Mouse (Mus musculus): ENCODE results near the gene Ankrd54. TPM values are rescaled to one million over a fixed set of nuclear protein-coding genes. Genes with fewer than 3 reads are reported as not detected.

Ankrd54 gene
- polyA plus RNA-seq, 1 experiment from 2014 or later: 42.6 TPM

GRCm38 (mm10) chr15:79042721-79043491 is 19.8 kb downstream of the Ankrd54 start:
- H3K36me3 ChIP-seq (ENCODE audit: insufficient read depth, low read length): no peaks in the 10 kb centered on the region
- peak; percentile 44 for DNase-seq (ENCODE audit: low spot score)
- peak; percentile 14; the same call in 1 of the 2 replicates for TF ChIP-seq CTCF (IDR thresholded peaks at IDR 0.05; ENCODE audit: low read depth)
- H3K9ac ChIP-seq (ENCODE audit: low read depth, low read length): peak overlapping the region; percentile 59
- peak overlapping the region; percentile 51 for H3K4me3 ChIP-seq (replicated peaks; ENCODE audit: low read depth, low read length)
- H3K9me3 ChIP-seq (replicated peaks; ENCODE audit: low read length): no peaks in the 10 kb centered on the region
- ATAC-seq (replicated peaks; ENCODE audit: low FRiP score, low read depth): no peak
- H3K27ac ChIP-seq: no peak overlapping the region
- peak overlapping the region; percentile 94 for H3K4me2 ChIP-seq (ENCODE audit: low read length)
- H3K4me1 ChIP-seq (replicated peaks; ENCODE audit: insufficient read depth, low read length): peaks cover 30% of the 10 kb centered on the region; the same call in 1 of the 2 replicates
- peaks cover 12% of the 10 kb centered on the region for H3K27me3 ChIP-seq (ENCODE audit: insufficient read depth, low read length)
- 1% methylated on average over 104 of the region's 105 CpGs for WGBS

GRCm38 (mm10) chr15:79041585-79041984 is 21.1 kb downstream of the Ankrd54 start, which contains the start of gene Galr3:
TSS of gene Galr3 (plus strand) at chr15:79041885.
- peak within 1 kb of the TSS; percentile 94 for H3K4me2 ChIP-seq (ENCODE audit: low read length)
- ATAC-seq (replicated peaks; ENCODE audit: low FRiP score, low read depth): no peak
- no peaks in the 10 kb centered on the region for H3K9me3 ChIP-seq (replicated peaks; ENCODE audit: low read length)
- TF ChIP-seq CTCF (IDR thresholded peaks at IDR 0.05; ENCODE audit: low read depth): no peak
- DNase-seq (ENCODE audit: low spot score): no peak
- peak within 1 kb of the TSS; percentile 59 for H3K9ac ChIP-seq (ENCODE audit: low read depth, low read length)
- H3K4me3 ChIP-seq (replicated peaks; ENCODE audit: low read depth, low read length): peak within 1 kb of the TSS; percentile 51
- peaks cover 6% of the 10 kb centered on the region; the same call in 1 of the 2 replicates for H3K36me3 ChIP-seq (ENCODE audit: insufficient read depth, low read length)
- peaks cover 30% of the 10 kb centered on the region; the same call in 1 of the 2 replicates for H3K4me1 ChIP-seq (replicated peaks; ENCODE audit: insufficient read depth, low read length)
- H3K27ac ChIP-seq: no peak within 1 kb of the TSS
- peaks cover 12% of the 10 kb centered on the region for H3K27me3 ChIP-seq (ENCODE audit: insufficient read depth, low read length)
- WGBS: 65% methylated on average over 6 of the region's 6 CpGs

- ATAC-seq (replicated peaks; ENCODE audit: low FRiP score, low read depth) (no peak), DNase-seq (ENCODE audit: low spot score) (peak; percentile 48)
- peaks cover 30% of the 10 kb centered on the region; the same call in 1 of the 2 replicates for H3K4me1 ChIP-seq (replicated peaks; ENCODE audit: insufficient read depth, low read length)
- TF ChIP-seq CTCF (IDR thresholded peaks at IDR 0.05; ENCODE audit: low read depth): no peak
- H3K9ac ChIP-seq (ENCODE audit: low read depth, low read length): 0 out of 2 replicates have a peak overlapping the region, but pooled peaks have one; percentile 36
- H3K36me3 ChIP-seq (ENCODE audit: insufficient read depth, low read length): peaks cover 11% of the 10 kb centered on the region; the same call in 1 of the 2 replicates
- peaks cover 12% of the 10 kb centered on the region for H3K27me3 ChIP-seq (ENCODE audit: insufficient read depth, low read length)
- 17% methylated on average over 24 of the region's 24 CpGs for WGBS
- H3K4me3 ChIP-seq (replicated peaks; ENCODE audit: low read depth, low read length): peak overlapping the region; percentile 22
- no peaks in the 10 kb centered on the region for H3K9me3 ChIP-seq (replicated peaks; ENCODE audit: low read length)
- H3K27ac ChIP-seq: no peak overlapping the region
- H3K4me2 ChIP-seq (ENCODE audit: low read length): peak overlapping the region; percentile 59
Measured at GRCm38 (mm10) chr15:79040501-79041416, 21.9 kb downstream of the Ankrd54 start.

- H3K9ac ChIP-seq (ENCODE audit: low read depth, low read length): no peak overlapping the region
- WGBS: 17% methylated on average over 7 of the region's 7 CpGs
- peak; percentile 81 for ATAC-seq (replicated peaks; ENCODE audit: low FRiP score, low read depth)
Measured at GRCm38 (mm10) chr15:79038853-79039252, 23.8 kb downstream of the Ankrd54 start.

GRCm38 (mm10) chr15:79038331-79038730 is 24.4 kb downstream of the Ankrd54 start:
- peaks cover 11% of the 10 kb centered on the region; the same call in 1 of the 2 replicates for H3K36me3 ChIP-seq (ENCODE audit: insufficient read depth, low read length)
- no peak for DNase-seq (ENCODE audit: low spot score)
- no peak overlapping the region for H3K9ac ChIP-seq (ENCODE audit: low read depth, low read length)
- H3K4me3 ChIP-seq (replicated peaks; ENCODE audit: low read depth, low read length): no peak overlapping the region
- no peaks in the 10 kb centered on the region for H3K9me3 ChIP-seq (replicated peaks; ENCODE audit: low read length)
- H3K4me1 ChIP-seq (replicated peaks; ENCODE audit: insufficient read depth, low read length): peaks cover 23% of the 10 kb centered on the region; the same call in 1 of the 2 replicates
- ATAC-seq (replicated peaks; ENCODE audit: low FRiP score, low read depth): no peak
- peaks cover 12% of the 10 kb centered on the region for H3K27me3 ChIP-seq (ENCODE audit: insufficient read depth, low read length)
- TF ChIP-seq CTCF (IDR thresholded peaks at IDR 0.05; ENCODE audit: low read depth): no peak
- 77% methylated on average over 10 of the region's 10 CpGs for WGBS
- H3K4me2 ChIP-seq (ENCODE audit: low read length): no peak overlapping the region
- H3K27ac ChIP-seq: no peak overlapping the region

More at GRCm38 (mm10) chr15:79038853-79039252, 23.8 kb downstream of the Ankrd54 start:
- no peak overlapping the region for H3K4me2 ChIP-seq (ENCODE audit: low read length)
- H3K4me1 ChIP-seq (replicated peaks; ENCODE audit: insufficient read depth, low read length): peaks cover 24% of the 10 kb centered on the region; the same call in 1 of the 2 replicates
- H3K27me3 ChIP-seq (ENCODE audit: insufficient read depth, low read length): peaks cover 12% of the 10 kb centered on the region
- H3K9me3 ChIP-seq (replicated peaks; ENCODE audit: low read length): no peaks in the 10 kb centered on the region
- peak; percentile 93 for DNase-seq (ENCODE audit: low spot score)
- no peak overlapping the region for H3K27ac ChIP-seq
- TF ChIP-seq CTCF (IDR thresholded peaks at IDR 0.05; ENCODE audit: low read depth): peak; percentile 97
- peaks cover 11% of the 10 kb centered on the region; the same call in 1 of the 2 replicates for H3K36me3 ChIP-seq (ENCODE audit: insufficient read depth, low read length)
- no peak overlapping the region for H3K4me3 ChIP-seq (replicated peaks; ENCODE audit: low read depth, low read length)

Data from kidney, postnatal 0 days (tissue).